Mouse (Mus musculus): Measurements from ENCODE around the gene Gm9837. TPM values are rescaled to one million over a fixed set of nuclear protein-coding genes. Genes with fewer than 3 reads are reported as not detected.
A peak's percentile ranks its signal among the peaks of the same experiment; 100 is the strongest.

The Gm9837 gene
- polyA plus RNA-seq, 1 experiment, result not detected

- H3K4me1 ChIP-seq (ENCODE audit: control insufficient read depth, insufficient read depth, low read length), result peaks cover 21% of the 10 kb centered on the region
- DNase-seq, result no peak
- 31% methylated on average over 15 of the region's 15 CpGs for whole genome bisulfite sequencing
- H3K27ac ChIP-seq (ENCODE audit: insufficient read depth, low read length), result no peak overlapping the region
- no peak for TF ChIP-seq POLR2A (IDR thresholded peaks at IDR 0.05; ENCODE audit: borderline replicate concordance, insufficient read depth, low read length)
- TF ChIP-seq CTCF (IDR thresholded peaks at IDR 0.05; ENCODE audit: borderline replicate concordance, insufficient read depth, low read depth, low read length), result no peak
- H3K4me3 ChIP-seq (replicated peaks; ENCODE audit: insufficient read depth, low read depth, low read length), result no peak overlapping the region
- H3K27me3 ChIP-seq (ENCODE audit: control insufficient read depth, insufficient read depth, low read length), result no peaks in the 10 kb centered on the region
These were observed 20.1 kb downstream of the Gm9837 start for GRCm38 (mm10) chr11:53450070-53450705.

GRCm38 (mm10) chr11:53448529-53448928 is 21.8 kb downstream of the Gm9837 start:
- peak; percentile 95 to 96 for DNase-seq
- TF ChIP-seq CTCF (IDR thresholded peaks at IDR 0.05; ENCODE audit: borderline replicate concordance, insufficient read depth, low read depth, low read length), result no peak
- TF ChIP-seq POLR2A (IDR thresholded peaks at IDR 0.05; ENCODE audit: borderline replicate concordance, insufficient read depth, low read length), result no peak
- WGBS, result 9% methylated on average over 1 of the region's 1 CpGs

GRCm38 (mm10) chr11:53447996-53448395 is 22.3 kb downstream of the Gm9837 start:
- Histone ChIP-seq H3K27ac (ENCODE audit: insufficient read depth, low read length) (no peak overlapping the region), H3K4me3 (replicated peaks; ENCODE audit: insufficient read depth, low read depth, low read length) (no peak overlapping the region), H3K27me3 (ENCODE audit: control insufficient read depth, insufficient read depth, low read length) (no peaks in the 10 kb centered on the region), H3K4me1 (ENCODE audit: control insufficient read depth, insufficient read depth, low read length) (peaks cover 20% of the 10 kb centered on the region)
- no peak for TF ChIP-seq CTCF (IDR thresholded peaks at IDR 0.05; ENCODE audit: borderline replicate concordance, insufficient read depth, low read depth, low read length)
- TF ChIP-seq POLR2A (IDR thresholded peaks at IDR 0.05; ENCODE audit: borderline replicate concordance, insufficient read depth, low read length), result no peak
- DNase-seq, result no peak
- WGBS, result 80% methylated on average over 8 of the region's 8 CpGs

More at GRCm38 (mm10) chr11:53448529-53448928, 21.8 kb downstream of the Gm9837 start:
- Histone ChIP-seq H3K4me1 (ENCODE audit: control insufficient read depth, insufficient read depth, low read length) (peaks cover 21% of the 10 kb centered on the region), H3K27me3 (ENCODE audit: control insufficient read depth, insufficient read depth, low read length) (no peaks in the 10 kb centered on the region), H3K4me3 (replicated peaks; ENCODE audit: insufficient read depth, low read depth, low read length) (no peak overlapping the region), H3K27ac (ENCODE audit: insufficient read depth, low read length) (no peak overlapping the region)

GRCm38 (mm10) chr11:53446183-53446582 is 24.1 kb downstream of the Gm9837 start:
- 95% methylated on average over 13 of the region's 13 CpGs for WGBS
- H3K27me3 ChIP-seq (ENCODE audit: control insufficient read depth, insufficient read depth, low read length), result no peaks in the 10 kb centered on the region
- no peak overlapping the region for H3K27ac ChIP-seq (ENCODE audit: insufficient read depth, low read length)
- peaks cover 12% of the 10 kb centered on the region; the same call in 1 of the 2 replicates for H3K4me1 ChIP-seq (ENCODE audit: control insufficient read depth, insufficient read depth, low read length)
- H3K4me3 ChIP-seq (replicated peaks; ENCODE audit: insufficient read depth, low read depth, low read length), result no peak overlapping the region
- no peak for TF ChIP-seq CTCF (IDR thresholded peaks at IDR 0.05; ENCODE audit: borderline replicate concordance, insufficient read depth, low read depth, low read length)
- no peak for TF ChIP-seq POLR2A (IDR thresholded peaks at IDR 0.05; ENCODE audit: borderline replicate concordance, insufficient read depth, low read length)
- DNase-seq, result no peak

- Histone ChIP-seq H3K4me3 (replicated peaks; ENCODE audit: insufficient read depth, low read depth, low read length) (no peak overlapping the region), H3K27me3 (ENCODE audit: control insufficient read depth, insufficient read depth, low read length) (no peaks in the 10 kb centered on the region), H3K27ac (ENCODE audit: insufficient read depth, low read length) (no peak overlapping the region), H3K4me1 (ENCODE audit: control insufficient read depth, insufficient read depth, low read length) (peaks cover 8% of the 10 kb centered on the region; the same call in 1 of the 2 replicates)
- TF ChIP-seq CTCF (IDR thresholded peaks at IDR 0.05; ENCODE audit: borderline replicate concordance, insufficient read depth, low read depth, low read length) (no peak), POLR2A (IDR thresholded peaks at IDR 0.05; ENCODE audit: borderline replicate concordance, insufficient read depth, low read length) (no peak)
- DNase-seq, result no peak
- 86% methylated on average over 13 of the region's 13 CpGs for WGBS
These were observed 24.7 kb downstream of the Gm9837 start for GRCm38 (mm10) chr11:53445562-53445961.

- peak; percentile 49 to 52 for DNase-seq
- WGBS, result 11% methylated on average over 6 of the region's 6 CpGs
- Histone ChIP-seq H3K4me1 (ENCODE audit: control insufficient read depth, insufficient read depth, low read length) (no peaks in the 10 kb centered on the region), H3K4me3 (replicated peaks; ENCODE audit: insufficient read depth, low read depth, low read length) (no peak overlapping the region), H3K27me3 (ENCODE audit: control insufficient read depth, insufficient read depth, low read length) (no peaks in the 10 kb centered on the region), H3K27ac (ENCODE audit: insufficient read depth, low read length) (no peak overlapping the region)
- TF ChIP-seq POLR2A (IDR thresholded peaks at IDR 0.05; ENCODE audit: borderline replicate concordance, insufficient read depth, low read length) (no peak), CTCF (IDR thresholded peaks at IDR 0.05; ENCODE audit: borderline replicate concordance, insufficient read depth, low read depth, low read length) (peak; percentile 61)
These were observed 26.4 kb downstream of the Gm9837 start for GRCm38 (mm10) chr11:53443861-53444260.

GRCm38 (mm10) chr11:53441921-53442320 is 28.4 kb downstream of the Gm9837 start:
- Histone ChIP-seq H3K27me3 (ENCODE audit: control insufficient read depth, insufficient read depth, low read length) (no peaks in the 10 kb centered on the region), H3K27ac (ENCODE audit: insufficient read depth, low read length) (no peak overlapping the region), H3K4me3 (replicated peaks; ENCODE audit: insufficient read depth, low read depth, low read length) (no peak overlapping the region), H3K4me1 (ENCODE audit: control insufficient read depth, insufficient read depth, low read length) (no peaks in the 10 kb centered on the region)
- no peak for DNase-seq
- TF ChIP-seq CTCF (IDR thresholded peaks at IDR 0.05; ENCODE audit: borderline replicate concordance, insufficient read depth, low read depth, low read length) (no peak), POLR2A (IDR thresholded peaks at IDR 0.05; ENCODE audit: borderline replicate concordance, insufficient read depth, low read length) (no peak)
- WGBS, result 55% methylated on average over 12 of the region's 12 CpGs

- no peak overlapping the region for H3K4me3 ChIP-seq (replicated peaks; ENCODE audit: insufficient read depth, low read depth, low read length)
- no peaks in the 10 kb centered on the region for H3K27me3 ChIP-seq (ENCODE audit: control insufficient read depth, insufficient read depth, low read length)
- no peak for DNase-seq
- no peak for TF ChIP-seq CTCF (IDR thresholded peaks at IDR 0.05; ENCODE audit: borderline replicate concordance, insufficient read depth, low read depth, low read length)
- TF ChIP-seq POLR2A (IDR thresholded peaks at IDR 0.05; ENCODE audit: borderline replicate concordance, insufficient read depth, low read length), result no peak
- no peak overlapping the region for H3K27ac ChIP-seq (ENCODE audit: insufficient read depth, low read length)
- 91% methylated on average over 6 of the region's 6 CpGs for WGBS
- no peaks in the 10 kb centered on the region for H3K4me1 ChIP-seq (ENCODE audit: control insufficient read depth, insufficient read depth, low read length)
These were observed 33.9 kb downstream of the Gm9837 start for GRCm38 (mm10) chr11:53436338-53436737.

Data from cerebellum, adult 2 months (tissue).